Mouse (Mus musculus): ENCODE data around the gene Pla2g15.

- TF ChIP-seq CTCF (IDR thresholded peaks at IDR 0.05; ENCODE audit: extremely low read depth, insufficient read depth, insufficient read length, insufficient replicate concordance) (no peak), POLR2A (IDR thresholded peaks at IDR 0.05; ENCODE audit: low read depth, low read length) (no peak)
Measured at GRCm38 (mm10) chr8:106178428-106178827, 28.2 kb downstream of the Pla2g15 start.

All from spleen, adult 2 months (tissue).